Mouse (Mus musculus) retina, embryonic 14.5 days (tissue): ENCODE results near the gene Dcpp2.
"Not testable (repeated sequence)": the region's sequence is repeated elsewhere in the genome, so short reads cannot be mapped to it uniquely, and the experiment has no call there.

Source experiments
- DNase-seq: peaks from one replicate; pipeline ENCODE4 v3.0.0-alpha.2; 2015; ENCODE audit warnings: low spot score

Gene Dcpp2

GRCm38 (mm10) chr17:23880576-23880975 lies at the start of gene Dcpp2, which contains the start of gene Dcpp1:
Dcpp2 (plus strand) TSS chr17:23880880.
Dcpp1 (plus strand) TSS chr17:23880876.
- not testable (repeated sequence) for DNase-seq

GRCm38 (mm10) chr17:23831201-23831600 lies 49.5 kb upstream of the Dcpp2 start:
- no peak for DNase-seq

- peak; percentile 35 for DNase-seq
These were observed 44.6 kb upstream of the Dcpp2 start, which contains the start of gene Prss33 for GRCm38 (mm10) chr17:23836006-23836575. Prss33 (minus strand) TSS chr17:23836056.

GRCm38 (mm10) chr17:23841145-23841544 lies 39.5 kb upstream of the Dcpp2 start:
- peak; percentile 91 for DNase-seq

- peak; percentile 67 for DNase-seq
These were observed 37.4 kb upstream of the Dcpp2 start for GRCm38 (mm10) chr17:23843141-23843811.

GRCm38 (mm10) chr17:23843812-23844273 lies 36.8 kb upstream of the Dcpp2 start, which contains the start of the genes Prss32 and Prss41:
Prss32 (plus strand) TSS chr17:23843855.
Prss41 (minus strand) TSS chr17:23844172.
- DNase-seq, result peak; percentile 83

GRCm38 (mm10) chr17:23850028-23850427 lies 30.7 kb upstream of the Dcpp2 start:
- no peak for DNase-seq

- DNase-seq, result peak; percentile 80
These were observed 29.6 kb upstream of the Dcpp2 start for GRCm38 (mm10) chr17:23850853-23851749.

- peak; percentile 81 for DNase-seq
These were observed 27.4 kb upstream of the Dcpp2 start for GRCm38 (mm10) chr17:23853292-23853691.

- DNase-seq, result no peak
These were observed 26.4 kb upstream of the Dcpp2 start for GRCm38 (mm10) chr17:23854229-23854765.

- DNase-seq, result no peak
These were observed 23.5 kb upstream of the Dcpp2 start for GRCm38 (mm10) chr17:23857193-23857592.

GRCm38 (mm10) chr17:23857913-23858312 lies 22.8 kb upstream of the Dcpp2 start:
- DNase-seq, result no peak

GRCm38 (mm10) chr17:23862926-23863325 lies 17.8 kb upstream of the Dcpp2 start:
- DNase-seq, result no peak

GRCm38 (mm10) chr17:23867756-23868155 lies 12.9 kb upstream of the Dcpp2 start, which contains the start of gene Prss21:
Prss21 (plus strand) TSS chr17:23868056.
- DNase-seq, result no peak

GRCm38 (mm10) chr17:23868513-23868912 lies 12.2 kb upstream of the Dcpp2 start:
- no peak for DNase-seq

GRCm38 (mm10) chr17:23873884-23874856 lies 6.5 kb upstream of the Dcpp2 start:
- DNase-seq, result peak; percentile 82

GRCm38 (mm10) chr17:23876741-23877140 lies 3.9 kb upstream of the Dcpp2 start:
- DNase-seq, result no peak

GRCm38 (mm10) chr17:23877166-23877565 lies 3.5 kb upstream of the Dcpp2 start:
- no peak for DNase-seq

GRCm38 (mm10) chr17:23917158-23917557 lies 36.5 kb downstream of the Dcpp2 start, which contains the start of gene Dcpp3:
Dcpp3 (plus strand) TSS chr17:23917458.
- DNase-seq, result not testable (repeated sequence)

GRCm38 (mm10) chr17:23924531-23925007 lies 43.9 kb downstream of the Dcpp2 start:
- DNase-seq, result peak; percentile 92
